Mouse (Mus musculus): ENCODE measurements around the gene D930007J09Rik.

- no peak for TF ChIP-seq FLI1 (IDR thresholded peaks at IDR 0.05; ENCODE audit: low read length)
- TF ChIP-seq GATA1 (IDR thresholded peaks at IDR 0.05; ENCODE audit: borderline replicate concordance, low read length) = no peak
Observed at GRCm38 (mm10) chr13:32823126-32823525, 20.5 kb upstream of the D930007J09Rik start.

Data from megakaryocyte, embryonic 14.5 days (primary cell).